Mouse (Mus musculus) small intestine, adult 2 months (tissue): Measurements from ENCODE around the gene Tcf12. TPM values are rescaled to one million over a fixed set of nuclear protein-coding genes. Genes with fewer than 3 reads are reported as not detected.

ENCODE experiments used
- H3K27ac ChIP-seq: fragments of 200-500 bp; 2 replicates; pipeline ENCODE4 v1.5.1; 2012; ENCODE audit warnings: low read depth, low read length, control low read depth, inconsistent platforms; ENCODE audit not compliant: insufficient read depth
- H3K27me3 ChIP-seq: fragments of 200-500 bp; 2 replicates; pipeline ENCODE4 v1.6.1; 2012; ENCODE audit warnings: mild to moderate bottlenecking, moderate library complexity, low read length, inconsistent platforms; ENCODE audit not compliant: control insufficient read depth, insufficient read depth
- H3K36me3 ChIP-seq: fragments of 200-500 bp; 2 replicates; pipeline ENCODE4 v1.6.1; 2012; ENCODE audit warnings: mild to moderate bottlenecking, low read length, control low read depth, inconsistent platforms; ENCODE audit not compliant: control insufficient read depth, insufficient read depth
- H3K4me1 ChIP-seq: fragments of 200-500 bp; 2 replicates; pipeline ENCODE4 v1.6.1; 2012; ENCODE audit warnings: low read length, inconsistent platforms, mixed read lengths; ENCODE audit not compliant: control insufficient read depth, insufficient read depth, insufficient read length
- H3K4me3 ChIP-seq: fragments of 200-500 bp; 2 replicates; pipeline ENCODE4 v1.5.1; 2012; ENCODE audit warnings: low read depth, mild to moderate bottlenecking, control low read depth, inconsistent platforms, low read length, moderate library complexity
- CTCF ChIP-seq: fragments of 200-500 bp; IDR thresholded peaks from 2 replicates; pipeline ENCODE4 v1.5.1; 2012; ENCODE audit warnings: low read depth, mild to moderate bottlenecking, control low read depth, inconsistent platforms, low read length, moderate library complexity, mixed read lengths; ENCODE audit not compliant: insufficient replicate concordance, insufficient read length; ENCODE audit errors: extremely low read depth
- POLR2A ChIP-seq: fragments of 200-500 bp; IDR thresholded peaks from 2 replicates; pipeline ENCODE4 v1.6.1; 2012; ENCODE audit warnings: low read depth, mild to moderate bottlenecking, control low read depth, inconsistent platforms, low read length, moderate library complexity
- WGBS: fragments of 180-500 bp; shearing (Covaris S2); methylation state at CpG from one replicate; pipeline ENCODE4 v1.1.7; 2018; 5-methylcytosine and 5-hydroxymethylcytosine counted together
- polyA plus RNA-seq: library from polyadenylated mRNA; depleted of rRNA; stranded (reverse); fragments of >200 nt; gene quantifications from 2 replicates; pipeline ENCODE4 v1.2.3, GENCODE M21; 2012

The Tcf12 gene
- polyA plus RNA-seq, 1 experiment = 30.2 TPM

DNA sequence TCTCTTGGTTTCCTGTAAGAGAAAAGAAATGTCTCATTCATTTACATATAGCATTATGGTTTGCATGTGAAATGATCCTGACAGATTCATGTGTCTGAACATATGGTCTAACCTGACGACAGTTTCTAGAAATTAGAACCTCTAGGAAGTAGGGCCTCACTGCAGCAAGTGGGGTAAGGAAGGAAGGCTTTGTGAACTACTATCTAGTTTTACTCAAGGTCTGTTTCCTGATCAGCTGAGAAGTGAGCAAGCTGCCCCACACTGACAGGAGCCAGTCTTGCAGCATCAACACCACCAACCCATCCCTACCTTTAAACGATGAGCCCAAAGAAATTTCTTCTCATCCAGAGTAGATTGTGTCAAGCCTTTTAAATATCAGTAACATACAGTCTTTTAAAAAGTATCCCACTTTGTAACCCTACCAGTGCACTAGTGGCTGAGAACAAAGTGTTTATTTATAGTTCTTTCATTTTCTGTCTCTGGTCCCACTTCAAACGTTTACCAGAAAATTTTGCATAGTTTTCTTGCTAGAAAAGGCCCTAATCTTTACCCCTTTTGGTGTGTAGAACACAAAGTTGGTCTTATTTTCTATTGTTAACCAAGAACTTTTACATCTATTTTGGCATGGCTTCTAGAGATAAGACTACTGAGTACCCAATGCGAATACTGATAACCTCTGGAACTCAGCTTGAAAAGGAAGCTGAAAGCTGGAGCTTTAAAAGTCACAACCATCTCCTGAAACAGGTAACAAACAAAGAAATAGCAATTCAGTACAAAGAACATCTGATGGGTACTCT is 96.9 kb downstream of the Tcf12 start:
- peak overlapping the region; percentile 16; the same call in 1 of the 2 replicates for H3K27ac ChIP-seq
- no peaks in the 10 kb centered on the region for H3K36me3 ChIP-seq
- 66% methylated on average over 4 of the region's 4 CpGs for WGBS
- no peak overlapping the region for H3K4me3 ChIP-seq
- no peaks in the 10 kb centered on the region for H3K27me3 ChIP-seq
- no peak for TF ChIP-seq POLR2A
- TF ChIP-seq CTCF = no peak
- peaks cover under 1% of the 10 kb centered on the region; the same call in 1 of the 2 replicates for H3K4me1 ChIP-seq

DNA sequence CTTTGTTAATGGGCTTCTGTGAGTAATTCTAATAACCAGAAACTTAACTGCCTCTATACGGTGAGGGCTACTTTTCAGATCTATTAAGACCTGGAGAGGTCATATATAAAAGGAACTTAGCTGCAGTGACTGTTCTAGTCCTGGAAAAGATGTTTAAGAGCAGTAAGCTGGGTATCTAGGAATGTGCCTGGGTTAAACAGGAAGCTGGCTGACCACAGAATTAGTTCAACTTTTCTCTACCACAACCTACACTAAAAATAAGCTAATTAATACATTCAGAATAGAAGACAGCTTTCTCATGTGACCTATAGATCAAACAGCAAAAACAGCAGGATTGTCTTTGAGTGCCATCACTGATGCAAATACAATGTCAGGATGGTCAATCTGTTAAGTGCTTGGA is 98.1 kb downstream of the Tcf12 start:
- Histone ChIP-seq H3K36me3 (no peaks in the 10 kb centered on the region), H3K27me3 (no peaks in the 10 kb centered on the region), H3K27ac (no peak overlapping the region), H3K4me1 (peaks cover 3% of the 10 kb centered on the region; the same call in 1 of the 2 replicates), H3K4me3 (no peak overlapping the region)
- WGBS = 86% methylated on average over 1 of the region's 1 CpGs
- no peak for TF ChIP-seq POLR2A
- no peak for TF ChIP-seq CTCF

DNA sequence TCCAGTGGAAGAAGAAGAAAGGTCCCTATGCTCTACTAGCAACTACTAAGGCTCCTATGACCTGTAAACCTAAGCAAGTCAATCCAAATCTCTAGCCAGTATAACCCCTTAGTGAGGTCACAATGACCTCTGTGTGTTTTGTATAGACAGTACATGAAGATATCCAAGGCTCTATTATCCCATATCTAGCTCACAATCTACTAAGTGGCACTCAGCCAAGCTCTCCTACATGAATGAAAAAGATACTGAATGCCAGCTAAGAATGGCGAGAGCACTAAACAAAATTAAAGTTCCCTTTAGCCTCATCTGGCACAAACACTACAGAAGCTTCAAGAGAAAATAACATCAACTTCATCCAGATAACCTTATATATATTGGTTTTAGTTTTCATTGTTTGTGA is 103.0 kb downstream of the Tcf12 start:
- Histone ChIP-seq H3K27ac (no peak overlapping the region), H3K36me3 (no peaks in the 10 kb centered on the region), H3K4me3 (no peak overlapping the region), H3K4me1 (peaks cover 5% of the 10 kb centered on the region; the same call in 1 of the 2 replicates), H3K27me3 (no peaks in the 10 kb centered on the region)
- 83% methylated on average over 1 of the region's 1 CpGs for WGBS
- TF ChIP-seq POLR2A (no peak), CTCF (no peak)

DNA sequence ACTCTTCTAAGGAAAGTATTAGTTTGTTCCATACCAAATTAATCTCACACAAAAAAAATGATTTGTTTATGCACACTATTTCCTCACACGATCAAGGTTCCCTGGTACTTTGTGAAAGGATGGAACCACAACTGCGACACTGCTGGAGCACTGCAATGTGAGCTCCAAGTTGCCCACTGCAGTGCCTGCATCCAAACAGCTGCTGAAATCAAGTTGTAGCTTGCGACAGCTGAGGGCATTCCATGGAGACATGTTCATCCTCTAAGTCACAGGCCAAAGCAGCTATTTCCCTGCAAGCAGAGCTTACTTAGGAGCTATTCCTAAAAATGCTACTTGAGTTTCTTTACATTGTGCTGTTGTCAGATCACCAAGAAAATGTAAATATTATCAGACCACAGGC is 120.5 kb downstream of the Tcf12 start:
- Histone ChIP-seq H3K27me3 (no peaks in the 10 kb centered on the region), H3K4me1 (0 out of 2 replicates have a peak, but pooled peaks cover 2% of the 10 kb centered on the region), H3K36me3 (no peaks in the 10 kb centered on the region), H3K4me3 (no peak overlapping the region), H3K27ac (no peak overlapping the region)
- TF ChIP-seq POLR2A (no peak), CTCF (no peak)
- 84% methylated on average over 3 of the region's 3 CpGs for WGBS

DNA sequence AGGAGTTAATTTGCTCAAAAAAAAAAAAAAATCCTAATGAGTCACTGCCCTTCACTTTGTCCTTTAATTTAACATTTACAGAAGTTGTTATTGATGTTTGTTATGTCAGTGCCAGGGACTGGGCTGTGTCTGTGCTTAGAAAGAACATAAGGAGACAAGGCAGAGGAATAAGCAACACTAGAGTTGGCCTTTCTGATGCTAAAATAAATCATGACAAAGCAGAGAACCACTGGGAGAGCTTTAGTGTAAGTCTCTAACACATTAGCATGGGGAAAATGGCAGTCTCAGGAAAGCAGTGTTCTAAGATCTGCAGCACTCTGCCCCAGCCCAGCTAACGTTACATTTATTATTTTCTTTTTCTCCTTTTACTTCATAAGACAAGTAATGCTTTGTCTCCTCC is 121.3 kb downstream of the Tcf12 start:
- no peaks in the 10 kb centered on the region for H3K27me3 ChIP-seq
- no peak overlapping the region for H3K27ac ChIP-seq
- WGBS = 85% methylated on average over 1 of the region's 1 CpGs
- no peak overlapping the region for H3K4me3 ChIP-seq
- TF ChIP-seq CTCF (no peak), POLR2A (no peak)
- 0 out of 2 replicates have a peak, but pooled peaks cover 2% of the 10 kb centered on the region for H3K4me1 ChIP-seq
- H3K36me3 ChIP-seq = no peaks in the 10 kb centered on the region

DNA sequence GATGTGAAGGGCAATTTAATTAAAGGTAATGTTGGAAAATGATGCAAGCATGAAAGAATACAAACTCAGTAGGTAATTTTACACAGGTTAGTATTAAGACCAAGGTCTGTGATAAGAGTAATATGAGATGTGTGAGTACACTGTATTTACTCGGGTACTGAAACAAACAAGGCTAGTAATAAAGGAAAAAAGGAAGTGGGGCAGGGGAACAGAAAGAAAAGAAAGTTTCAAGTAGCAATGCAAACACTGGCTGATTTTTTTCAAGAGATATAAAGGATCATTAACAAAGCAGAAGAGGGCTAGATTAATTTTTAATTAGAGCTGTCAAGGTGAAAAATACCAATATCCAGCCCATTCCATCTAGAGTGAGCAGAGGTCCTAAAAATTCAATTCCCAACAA is 122.0 kb downstream of the Tcf12 start:
- H3K4me1 ChIP-seq = 0 out of 2 replicates have a peak, but pooled peaks cover 2% of the 10 kb centered on the region
- no peak for TF ChIP-seq CTCF
- 29% methylated on average over 1 of the region's 1 CpGs for WGBS
- H3K36me3 ChIP-seq = no peaks in the 10 kb centered on the region
- H3K27me3 ChIP-seq = no peaks in the 10 kb centered on the region
- no peak overlapping the region for H3K27ac ChIP-seq
- no peak overlapping the region for H3K4me3 ChIP-seq

DNA sequence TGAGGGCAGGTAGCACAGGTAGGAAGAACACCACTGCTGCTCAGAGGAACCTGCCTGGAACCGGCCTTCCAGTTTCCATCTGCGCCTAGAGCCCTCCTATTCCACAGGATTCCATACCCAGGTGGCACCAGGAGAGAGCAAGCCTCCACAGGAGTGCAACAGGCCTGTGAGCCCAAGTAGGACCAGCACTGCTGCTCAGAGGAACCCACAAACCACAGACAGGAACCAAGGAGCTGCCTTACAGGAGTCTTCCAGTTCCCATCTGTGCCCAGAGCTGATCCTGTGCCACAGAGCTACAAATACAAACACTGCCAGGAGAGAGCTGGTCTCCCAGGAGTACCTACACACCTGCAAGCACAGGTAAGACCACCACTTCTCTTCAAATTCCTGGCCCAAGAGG is 125.0 kb downstream of the Tcf12 start:
- Histone ChIP-seq H3K36me3 (no peaks in the 10 kb centered on the region), H3K4me3 (no peak overlapping the region), H3K4me1 (0 out of 2 replicates have a peak, but pooled peaks cover 2% of the 10 kb centered on the region), H3K27ac (no peak overlapping the region), H3K27me3 (no peaks in the 10 kb centered on the region)
- TF ChIP-seq CTCF (no peak), POLR2A (no peak)
- 97% methylated on average over 2 of the region's 2 CpGs for WGBS
